Mouse (Mus musculus) frontal cortex, postnatal 25 days (tissue): ENCODE measurements at regions not wholly inside any gene's neighbourhood (a gene's known extent, or its start where the extent isn't known, plus 50 kb on each side); places are given as distances from the start of the nearest gene placed in this dataset.
"Not testable (repeated sequence)": the region's sequence is repeated elsewhere in the genome, so short reads cannot be mapped to it uniquely, and the experiment has no call there.

Experiments
- DNase-seq, 2 experiments: peaks; one replicate each; pipeline ENCODE4 v3.0.0; 2022; ENCODE audit warnings: low spot score in 2 of 2

DNA sequence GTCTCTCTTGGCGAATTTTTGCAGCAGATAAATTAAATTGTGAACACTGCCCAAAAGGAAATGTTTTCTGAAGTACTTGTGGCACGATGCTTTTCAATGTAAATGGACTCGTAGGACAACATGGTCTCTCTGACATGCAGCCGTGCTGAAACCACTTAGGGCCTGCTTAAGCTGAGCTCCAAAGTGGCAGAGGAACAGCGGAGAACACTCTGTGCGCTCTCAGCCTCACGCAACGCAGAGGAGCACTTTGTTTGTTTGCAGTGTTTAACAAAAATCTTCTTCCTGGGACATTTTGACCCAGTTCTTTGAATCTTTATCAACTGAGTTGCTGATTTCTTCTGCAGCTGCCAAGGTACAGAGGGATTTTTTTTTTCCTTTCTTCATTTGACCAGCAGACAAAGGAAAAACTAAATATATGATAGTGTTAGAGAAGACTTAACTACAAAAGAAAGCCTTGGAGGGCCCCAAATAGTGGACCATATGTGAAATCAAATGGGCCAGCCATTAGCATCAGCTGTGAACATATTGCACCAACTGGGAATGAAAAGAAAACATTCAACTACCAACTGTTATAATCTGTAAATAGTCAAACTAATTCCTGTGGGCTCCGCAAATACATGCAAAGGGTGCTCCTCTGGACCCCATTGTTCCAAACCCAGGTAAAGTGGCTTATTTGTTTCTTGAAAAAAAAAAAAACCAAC is 639.5 kb downstream of the Rwdd3 start:
- no peak for DNase-seq

- no peak for DNase-seq
Observed at GRCm38 (mm10) chr3:120511651-120512050, 659.8 kb downstream of the Rwdd3 start.

DNA sequence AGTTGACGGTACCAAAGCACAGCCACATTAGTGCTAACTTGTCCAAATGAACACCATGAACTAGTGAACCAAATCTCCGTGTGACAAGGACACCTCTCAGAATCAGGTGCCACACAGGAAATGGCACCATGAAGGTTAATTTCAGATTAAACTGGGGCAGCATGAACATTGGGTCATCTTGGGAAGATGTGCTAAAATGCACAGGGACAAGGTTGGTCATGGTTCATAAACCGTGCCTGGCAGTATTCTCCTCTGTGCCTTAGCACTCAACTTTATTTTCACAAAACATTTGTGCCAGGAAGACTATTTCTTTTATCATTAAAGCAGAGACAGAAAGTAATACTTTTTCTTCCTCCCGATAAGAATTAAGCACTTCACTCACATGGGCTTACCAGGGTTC is 672.6 kb downstream of the Rwdd3 start:
- no peak for DNase-seq

GRCm38 (mm10) chr3:120477934-120478333 is 693.6 kb downstream of the Rwdd3 start:
- no peak for DNase-seq

DNA sequence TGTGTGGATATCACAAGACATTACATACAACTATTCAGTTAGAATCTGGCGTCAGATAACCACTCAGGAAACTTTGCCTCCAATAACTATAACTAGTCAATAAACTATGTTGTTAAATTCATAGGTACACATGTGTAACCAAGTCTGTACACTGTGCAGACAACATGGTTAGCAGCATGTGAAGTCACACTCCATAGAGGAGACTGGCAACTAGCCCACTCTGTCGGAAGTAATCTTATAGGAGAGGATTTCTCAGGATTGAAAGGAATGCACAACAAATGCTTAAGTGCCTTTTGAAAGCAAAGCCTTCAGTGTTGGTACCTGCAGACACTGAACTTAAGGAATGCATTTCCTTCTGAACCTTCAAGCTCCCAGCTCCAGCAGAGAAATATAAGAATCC is 693.0 kb upstream of the Ptbp2 start:
- no peak for DNase-seq

DNA sequence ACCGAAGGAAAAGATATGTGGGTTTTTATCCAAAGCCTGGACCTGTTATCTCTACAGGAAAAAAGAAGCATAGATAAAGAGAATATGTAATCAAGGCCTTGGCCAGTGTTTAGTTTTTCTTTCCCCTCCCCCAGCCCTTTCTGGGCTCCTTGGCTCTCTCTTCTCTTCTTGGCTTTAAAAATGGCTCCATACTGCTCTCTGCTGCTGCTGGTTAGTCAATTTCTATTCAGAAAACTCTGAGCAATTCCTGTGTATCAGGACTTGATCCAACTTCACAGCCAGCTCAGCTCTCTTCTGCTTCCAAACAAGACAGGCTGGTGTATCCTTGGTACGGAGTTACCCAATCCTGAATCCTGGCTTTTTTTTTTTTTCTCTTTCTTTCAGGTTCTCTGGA is 689.4 kb upstream of the Ptbp2 start:
- DNase-seq, result peak in 1 of 2 experiments; percentile 29

GRCm38 (mm10) chr3:120472687-120473644 is 688.7 kb upstream of the Ptbp2 start:
- no peak for DNase-seq

DNA sequence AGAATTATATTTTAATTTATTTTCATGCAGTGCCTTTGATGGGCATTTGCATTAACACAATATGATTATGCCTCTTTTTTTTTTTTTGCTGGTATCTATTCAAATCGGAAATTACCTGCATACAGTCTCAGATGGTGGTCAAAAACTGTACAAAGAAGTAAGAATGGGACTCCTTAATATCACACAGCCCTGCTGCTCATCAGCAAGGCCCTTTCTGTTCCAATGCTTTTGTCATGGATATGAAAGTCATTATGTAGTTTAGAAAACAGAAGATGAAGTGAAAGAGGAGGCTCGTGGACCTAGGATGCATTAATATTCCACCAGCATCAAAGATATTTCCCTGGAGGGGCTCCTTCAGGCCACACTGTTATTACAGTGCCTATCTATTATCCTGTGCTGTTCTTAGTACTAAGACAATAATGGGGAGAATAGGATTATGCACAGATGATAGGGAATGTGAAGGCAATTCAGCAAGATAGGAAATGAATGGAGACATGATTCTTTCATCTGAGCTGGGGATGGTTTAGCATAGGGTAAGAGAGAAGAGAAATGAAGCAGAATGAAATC is 687.7 kb upstream of the Ptbp2 start:
- no peak for DNase-seq

DNA sequence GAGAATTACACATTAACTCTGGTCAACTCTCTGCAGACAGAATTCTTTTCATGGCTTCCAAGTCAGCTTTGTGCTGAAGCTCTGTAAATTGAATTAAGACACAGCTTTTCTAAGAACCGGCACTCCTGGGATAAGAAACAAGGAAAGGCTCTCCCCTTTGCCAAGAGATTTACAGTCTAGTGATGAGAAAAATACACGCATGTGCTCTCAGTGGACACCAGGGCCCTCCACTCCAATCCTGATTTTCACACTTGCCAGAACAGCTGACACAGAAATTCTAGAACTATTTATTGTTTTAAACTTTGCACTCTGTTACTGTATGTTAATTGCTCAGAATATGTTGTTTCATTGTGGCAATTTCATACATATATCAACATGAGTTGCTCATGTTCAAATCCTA is 684.6 kb upstream of the Ptbp2 start:
- DNase-seq, result no peak

DNA sequence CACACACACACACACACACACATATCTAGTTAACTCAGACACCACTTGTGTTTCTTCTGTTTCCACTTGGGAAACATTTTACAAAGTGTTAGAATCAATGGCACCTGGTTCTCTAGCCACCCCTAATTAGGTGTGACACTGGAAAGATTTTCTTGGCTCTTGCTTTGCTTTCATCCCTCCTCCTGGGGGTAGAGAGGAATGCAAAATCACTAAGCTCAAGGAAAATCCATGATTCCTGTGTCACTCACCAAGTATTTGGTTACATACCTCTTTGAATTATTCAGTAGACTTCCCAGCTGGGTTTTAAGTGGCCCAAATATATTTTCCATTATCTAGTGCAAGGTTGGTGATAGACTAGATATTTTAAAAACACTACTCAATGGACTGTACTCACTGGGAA is 676.5 kb upstream of the Ptbp2 start:
- no peak for DNase-seq

- no peak for DNase-seq
Observed at GRCm38 (mm10) chr3:120457912-120458311, 673.6 kb upstream of the Ptbp2 start.

DNA sequence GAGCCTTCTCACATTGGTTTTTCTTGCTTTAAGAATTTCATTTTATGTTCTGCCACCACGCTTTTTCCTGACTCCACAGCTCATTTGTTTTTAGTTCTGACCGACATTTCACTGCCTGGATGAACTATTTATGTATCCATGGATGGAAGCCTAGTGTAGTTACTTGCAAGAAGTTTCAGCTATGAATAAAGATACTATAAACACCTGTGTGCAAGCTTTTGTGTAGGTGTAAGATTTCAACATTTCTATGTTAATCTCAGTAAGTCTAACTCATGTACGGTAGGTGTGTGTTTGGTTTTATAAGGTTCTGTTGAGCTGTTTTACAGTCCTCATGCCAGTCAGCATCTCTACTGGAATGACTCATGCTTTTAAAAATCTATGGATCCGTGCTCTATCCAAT is 656.9 kb upstream of the Ptbp2 start:
- DNase-seq, result no peak

DNA sequence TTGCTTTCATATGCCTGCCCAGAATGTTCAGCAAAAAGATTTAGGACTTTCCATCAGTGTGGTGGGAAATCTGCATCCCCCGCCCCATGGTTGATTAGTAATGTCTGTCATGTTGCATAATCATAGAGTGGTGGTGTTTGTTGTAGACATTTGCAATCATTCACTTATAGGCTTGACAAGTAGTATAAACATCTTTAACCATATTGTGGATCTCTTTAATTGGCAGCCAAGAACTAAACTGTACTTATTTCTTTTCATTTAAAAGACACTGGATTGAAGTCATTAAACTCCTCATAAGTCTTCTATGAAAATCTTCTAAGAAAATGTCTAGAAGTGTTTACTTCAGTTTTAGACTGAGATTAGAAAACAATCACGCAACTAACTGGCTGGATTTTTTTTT is 646.0 kb upstream of the Ptbp2 start:
- no peak for DNase-seq

GRCm38 (mm10) chr3:120416634-120417033 is 632.4 kb upstream of the Ptbp2 start:
- DNase-seq, result no peak

GRCm38 (mm10) chr3:120375688-120376289 is 591.5 kb upstream of the Ptbp2 start:
- no peak for DNase-seq

DNA sequence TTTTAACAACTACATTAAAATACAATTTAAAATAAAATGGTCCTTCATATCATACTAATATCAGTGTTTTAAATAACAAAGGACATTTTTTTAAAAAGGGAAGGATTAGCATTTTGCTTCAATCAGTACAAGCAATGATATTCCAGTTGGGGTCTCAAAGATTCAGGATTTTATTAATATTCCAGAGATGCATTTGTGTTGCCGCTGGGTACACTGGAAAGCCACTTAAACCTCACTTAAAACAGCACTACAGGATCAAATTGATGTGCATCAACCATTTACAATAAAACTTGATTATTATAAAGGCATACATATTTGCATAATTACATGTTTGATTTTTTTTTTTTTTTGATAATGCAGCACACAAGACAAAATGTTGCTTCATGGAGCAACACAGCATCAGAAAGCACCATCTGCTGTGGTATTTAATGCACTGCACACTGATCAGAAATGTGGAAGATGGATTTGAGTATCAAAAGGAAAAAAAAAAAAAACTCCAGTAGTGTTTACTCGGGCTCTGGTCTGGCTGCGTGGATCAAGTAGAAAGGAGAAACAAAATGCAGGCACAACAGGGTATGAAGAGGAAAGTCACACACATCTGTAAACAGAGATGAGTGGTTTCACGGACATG is 558.6 kb upstream of the Ptbp2 start:
- DNase-seq, result no peak

DNA sequence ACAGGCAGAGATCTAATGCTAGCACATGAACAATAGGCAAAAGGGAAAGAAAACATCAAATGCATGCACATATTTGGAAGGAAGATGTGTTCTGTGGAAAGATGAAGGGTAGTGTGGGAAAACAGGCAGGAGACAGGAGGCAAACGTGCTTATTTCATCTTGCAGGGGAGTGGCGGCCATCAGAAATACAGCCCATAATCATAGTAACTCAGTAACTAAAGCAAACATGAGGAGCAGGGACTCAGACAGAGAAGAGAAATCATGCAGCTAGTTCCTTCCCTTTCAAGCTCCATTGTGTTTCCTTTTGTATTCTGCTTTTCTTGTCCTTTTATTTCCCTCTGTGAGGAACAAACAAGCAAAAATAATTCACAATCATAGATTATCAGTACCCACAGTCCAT is 557.6 kb upstream of the Ptbp2 start:
- no peak for DNase-seq

DNA sequence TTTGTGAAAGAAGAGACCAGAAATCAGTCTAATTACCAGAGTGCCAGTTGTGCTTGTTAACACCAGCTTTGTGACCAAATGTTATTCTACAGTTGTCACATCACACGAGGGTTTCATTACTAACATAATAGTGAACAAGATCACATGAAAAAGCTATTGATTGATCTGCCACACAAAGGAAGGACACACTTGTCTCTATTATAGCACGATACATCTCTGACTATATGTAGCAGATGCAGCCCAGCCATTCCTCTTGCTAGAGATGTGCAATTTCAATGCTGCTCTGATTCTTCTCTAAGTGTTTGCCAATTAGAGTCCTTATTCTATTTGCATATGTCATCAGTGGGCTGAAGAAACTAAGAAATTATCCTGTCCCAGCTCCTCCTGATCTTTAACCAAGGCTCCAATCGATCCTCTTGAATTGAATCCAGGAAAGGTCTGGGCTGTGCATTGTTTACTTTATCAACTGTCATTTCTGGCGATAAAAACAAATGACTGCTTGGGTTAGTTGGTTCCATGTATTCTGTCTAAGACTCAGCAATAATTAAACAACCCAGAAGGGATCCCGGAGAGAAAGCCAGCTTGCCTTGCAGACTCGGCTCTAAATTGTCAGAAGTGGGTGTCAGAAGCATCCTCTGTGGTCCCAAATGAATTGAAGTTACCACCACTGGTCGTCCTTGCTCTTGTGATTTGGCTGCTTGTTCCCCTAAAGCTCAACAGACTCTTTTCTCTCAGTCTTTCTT is 551.7 kb upstream of the Ptbp2 start:
- DNase-seq, result no peak

DNA sequence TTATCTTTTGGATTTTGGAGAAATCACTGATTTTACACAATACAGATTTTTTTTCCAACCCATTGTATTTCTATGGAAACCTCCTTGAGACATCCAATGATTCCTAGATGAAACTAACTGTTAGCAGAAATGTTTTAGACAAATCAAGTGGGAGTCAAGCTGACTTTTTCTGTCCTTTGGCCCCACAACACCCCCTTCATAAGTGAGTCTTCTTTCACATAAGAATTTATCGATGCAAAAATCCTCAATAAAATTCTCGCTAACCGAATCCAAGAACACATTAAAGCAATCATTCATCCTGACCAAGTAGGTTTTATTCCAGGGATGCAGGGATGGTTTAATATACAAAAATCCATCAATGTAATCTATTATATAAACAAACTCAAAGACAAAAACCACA is 522.8 kb upstream of the Ptbp2 start:
- DNase-seq, result not testable (repeated sequence)

DNA sequence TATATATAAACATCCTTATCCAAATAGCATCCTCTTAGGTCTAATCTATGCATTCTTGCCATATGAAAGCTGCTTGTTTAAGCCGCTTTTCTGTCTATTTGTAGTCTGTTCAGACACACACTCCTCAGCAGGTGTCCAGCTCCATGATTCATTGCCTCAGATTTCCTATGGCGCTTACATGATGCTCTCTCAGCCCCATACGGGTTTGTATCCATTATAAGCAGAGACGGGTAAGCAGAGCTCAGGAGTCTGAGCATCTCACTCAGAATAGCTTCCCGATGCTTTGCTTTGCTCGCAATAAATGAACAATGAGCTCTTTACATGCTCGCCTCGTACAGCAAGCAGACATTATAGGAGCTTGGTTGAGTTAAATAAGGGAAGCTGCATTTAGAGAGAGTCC is 521.3 kb upstream of the Ptbp2 start:
- no peak for DNase-seq
